Mouse (Mus musculus): ENCODE data around the gene Hoxd11.

The Hoxd11 gene

DNA sequence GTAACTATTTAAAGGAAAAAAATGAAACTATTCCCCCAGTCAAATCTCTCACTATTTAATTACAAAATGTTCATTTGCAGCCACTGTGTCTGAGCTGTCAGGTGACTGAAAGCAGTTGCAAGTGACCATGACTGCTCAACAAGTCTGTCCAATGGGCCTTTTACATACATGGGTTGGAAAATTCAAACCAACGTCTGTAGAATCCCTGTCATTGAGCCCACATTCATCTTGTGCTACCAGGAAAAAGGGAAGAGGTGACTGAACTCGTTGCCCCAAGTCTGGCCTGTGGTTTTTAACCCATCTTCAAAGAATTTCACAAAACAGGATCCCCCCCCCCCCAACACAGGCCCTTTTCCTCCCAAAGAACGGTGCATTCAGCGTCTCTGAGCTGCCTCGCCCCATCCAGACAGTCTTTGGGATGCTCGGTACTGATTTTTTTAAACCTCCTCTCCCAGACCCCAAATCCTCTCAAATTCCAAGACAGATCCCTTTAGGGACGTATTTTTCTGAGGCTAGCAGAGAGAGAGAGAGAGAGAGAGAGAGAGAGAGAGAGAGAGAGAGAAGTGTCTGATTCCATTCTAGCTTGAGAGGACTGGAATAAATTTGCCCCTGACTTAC, 16.6 kb downstream of the Hoxd11 start:
- no peak for DNase-seq (ENCODE audit: low spot score in 2 of 2)

DNA sequence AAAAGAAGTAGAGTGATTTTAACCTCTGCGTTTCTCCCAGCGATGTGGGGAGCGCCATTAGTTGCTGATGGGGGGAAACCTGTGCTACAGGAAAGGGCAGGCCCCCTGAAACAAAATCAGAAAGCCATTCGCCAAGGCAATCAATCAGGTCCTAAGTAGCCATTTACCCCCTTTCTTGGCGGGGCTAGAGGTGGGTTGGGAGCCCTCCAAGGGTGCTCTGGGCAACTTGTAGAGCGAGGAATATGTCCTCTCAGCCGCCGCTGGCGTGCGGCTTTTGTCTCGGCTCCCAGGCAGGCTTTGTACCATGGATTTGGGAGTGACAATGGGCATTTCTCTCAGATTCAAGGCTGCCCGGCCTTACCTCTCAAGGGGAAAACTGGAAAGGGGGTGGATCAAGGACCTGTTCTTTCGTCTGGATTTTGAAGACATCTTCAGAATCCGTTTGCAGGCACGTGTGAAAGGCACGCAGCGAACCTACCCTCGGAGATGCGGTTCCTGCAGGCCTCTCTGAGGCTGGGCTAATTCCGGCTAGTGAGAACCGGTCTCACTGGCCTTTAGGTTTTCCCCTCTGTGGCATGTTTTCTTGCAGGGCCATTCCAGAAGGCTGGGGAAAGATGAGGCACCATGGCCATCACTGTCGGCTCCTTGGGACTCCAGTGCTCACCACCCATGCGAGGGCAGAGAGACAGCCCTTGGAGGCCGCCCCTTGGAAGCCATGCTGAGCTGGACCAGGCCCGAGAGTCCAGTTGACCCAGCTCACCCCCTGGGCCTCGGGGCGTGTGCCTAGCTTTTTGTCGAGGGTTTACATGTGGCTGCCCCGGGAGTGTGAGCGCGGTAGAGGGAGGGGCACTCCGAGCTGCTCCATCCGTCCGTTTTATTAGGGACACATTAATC, 17.3 kb downstream of the Hoxd11 start:
- no peak for DNase-seq (ENCODE audit: low spot score in 2 of 2)

DNA sequence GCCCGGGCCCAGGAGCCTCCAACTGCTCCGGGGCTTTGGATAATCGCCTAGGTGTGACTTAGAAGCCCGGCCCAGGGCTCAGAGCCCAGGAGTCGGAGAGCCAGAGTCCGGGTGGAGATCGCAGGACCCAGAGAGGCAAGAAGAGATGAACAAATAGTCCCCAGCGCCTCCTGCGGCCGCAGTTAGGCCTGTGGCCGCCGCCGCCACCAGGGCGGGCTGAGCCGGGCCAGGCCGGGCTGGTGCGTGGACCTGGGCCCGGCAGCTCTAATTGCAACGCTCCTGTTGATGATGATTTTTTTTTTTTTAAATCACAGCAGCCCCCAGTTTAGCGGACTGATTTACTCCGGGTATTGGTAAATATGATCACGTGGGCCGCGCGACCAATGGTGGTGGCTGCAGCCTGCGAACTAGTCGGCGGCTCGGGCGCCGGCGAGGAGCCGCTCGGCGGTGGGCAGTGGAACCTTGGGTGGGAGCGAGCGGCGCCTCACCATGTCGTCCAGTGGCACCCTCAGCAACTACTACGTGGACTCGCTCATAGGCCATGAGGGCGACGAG, 18.3 kb downstream of the Hoxd11 start, which contains the start of gene Hoxd9:
TSS of gene Hoxd9 (plus strand) at position 161 of the 555 bp plus-strand sequence.
- no peak for DNase-seq (ENCODE audit: low spot score in 2 of 2)

- DNase-seq (ENCODE audit: low spot score in 2 of 2), result no peak
Observed at GRCm38 (mm10) chr2:74698201-74699052, 19.1 kb downstream of the Hoxd11 start.

DNA sequence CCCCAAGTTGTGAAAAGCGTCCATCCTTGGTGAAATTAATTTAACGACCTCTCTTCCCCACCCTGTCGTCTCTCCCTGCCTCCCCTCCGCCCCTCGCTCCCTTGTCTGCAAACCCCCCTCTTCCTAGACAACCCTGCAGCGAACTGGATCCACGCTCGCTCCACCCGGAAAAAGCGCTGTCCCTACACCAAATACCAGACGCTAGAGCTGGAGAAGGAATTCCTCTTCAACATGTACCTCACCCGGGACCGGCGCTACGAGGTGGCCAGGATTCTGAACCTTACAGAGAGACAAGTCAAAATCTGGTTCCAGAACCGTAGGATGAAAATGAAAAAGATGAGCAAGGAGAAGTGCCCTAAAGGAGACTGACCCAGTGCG, 19.7 kb downstream of the Hoxd11 start:
- no peak for DNase-seq (ENCODE audit: low spot score in 2 of 2)

DNA sequence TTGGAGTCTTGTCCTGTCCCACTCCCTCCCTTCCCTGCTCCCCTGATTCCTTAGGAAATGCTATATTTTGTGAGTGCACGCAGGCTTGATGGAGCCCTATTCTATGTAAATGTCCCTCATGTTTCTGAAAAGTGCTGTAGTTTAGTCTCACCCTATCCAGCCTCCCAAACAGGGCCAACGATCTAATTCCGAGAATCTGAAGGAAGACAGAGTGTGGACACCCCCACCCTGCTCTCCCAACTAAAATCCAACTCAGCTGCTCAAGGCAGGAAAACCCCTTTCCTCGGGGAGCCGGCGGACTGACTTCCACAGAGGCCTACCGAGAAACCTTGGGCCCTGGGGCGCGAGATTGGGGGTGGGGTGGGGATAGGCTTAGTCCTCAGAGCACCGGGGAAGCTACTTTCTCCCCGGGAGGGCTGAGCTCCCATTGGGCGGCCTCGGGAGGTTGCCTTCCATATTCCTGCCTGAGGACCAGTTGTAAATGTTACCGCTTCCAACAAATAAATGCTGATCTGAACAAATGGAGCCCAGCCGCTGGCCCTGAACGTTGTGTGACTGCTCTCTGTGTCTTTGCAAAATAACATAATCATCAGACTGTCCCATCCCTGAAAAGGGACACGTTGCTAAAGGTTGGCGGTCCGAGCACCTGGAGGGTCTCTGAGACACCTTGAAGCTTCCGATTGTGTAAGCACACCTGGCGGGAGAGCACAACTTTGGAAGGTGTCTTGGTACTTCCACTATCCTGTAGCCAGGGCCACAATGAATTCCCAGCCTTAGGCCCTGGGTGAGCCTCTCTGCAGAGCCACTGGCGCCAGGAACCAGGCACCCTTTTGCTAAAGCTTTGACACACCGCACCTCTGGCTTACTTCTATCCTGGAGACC, 20.5 kb downstream of the Hoxd11 start:
- DNase-seq (ENCODE audit: low spot score in 2 of 2), result no peak

DNA sequence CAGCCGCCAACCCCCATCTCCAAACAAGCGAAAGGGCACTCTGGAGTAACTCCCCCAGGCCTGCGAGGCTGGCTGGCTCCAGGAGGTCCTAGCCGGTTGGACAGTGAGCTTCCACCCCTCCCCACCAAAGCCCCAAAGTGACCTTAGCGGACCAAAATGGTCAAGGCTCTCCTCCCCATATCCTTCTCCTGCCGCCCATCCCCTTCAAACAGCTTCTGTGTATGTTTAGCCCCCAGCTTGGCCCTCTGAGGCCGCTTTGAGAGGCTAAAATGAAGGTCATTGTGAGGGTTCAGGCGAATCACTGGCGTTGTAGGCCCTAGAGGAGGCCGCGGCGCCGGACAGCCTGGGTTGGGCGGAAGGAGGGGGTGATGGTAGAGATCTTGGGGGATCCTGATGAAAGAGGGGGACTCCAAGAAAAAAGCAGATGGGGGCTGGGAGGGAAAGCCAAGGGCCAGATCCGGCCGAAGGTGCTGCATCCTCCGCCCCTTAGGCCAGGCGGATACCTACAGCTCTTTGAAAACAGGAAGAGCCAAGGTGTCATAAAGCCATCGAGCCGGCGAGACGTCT, 21.3 kb downstream of the Hoxd11 start:
- no peak for DNase-seq (ENCODE audit: low spot score in 2 of 2)

GRCm38 (mm10) chr2:74701949-74702819, 22.8 kb downstream of the Hoxd11 start:
- peak; percentile 39 to 80 for DNase-seq (ENCODE audit: low spot score in 2 of 2)

- no peak for DNase-seq (ENCODE audit: low spot score in 2 of 2)
Observed at GRCm38 (mm10) chr2:74702820-74703219, 23.5 kb downstream of the Hoxd11 start.

- no peak for DNase-seq (ENCODE audit: low spot score in 2 of 2)
Observed at GRCm38 (mm10) chr2:74703317-74703716, 24.0 kb downstream of the Hoxd11 start.

DNA sequence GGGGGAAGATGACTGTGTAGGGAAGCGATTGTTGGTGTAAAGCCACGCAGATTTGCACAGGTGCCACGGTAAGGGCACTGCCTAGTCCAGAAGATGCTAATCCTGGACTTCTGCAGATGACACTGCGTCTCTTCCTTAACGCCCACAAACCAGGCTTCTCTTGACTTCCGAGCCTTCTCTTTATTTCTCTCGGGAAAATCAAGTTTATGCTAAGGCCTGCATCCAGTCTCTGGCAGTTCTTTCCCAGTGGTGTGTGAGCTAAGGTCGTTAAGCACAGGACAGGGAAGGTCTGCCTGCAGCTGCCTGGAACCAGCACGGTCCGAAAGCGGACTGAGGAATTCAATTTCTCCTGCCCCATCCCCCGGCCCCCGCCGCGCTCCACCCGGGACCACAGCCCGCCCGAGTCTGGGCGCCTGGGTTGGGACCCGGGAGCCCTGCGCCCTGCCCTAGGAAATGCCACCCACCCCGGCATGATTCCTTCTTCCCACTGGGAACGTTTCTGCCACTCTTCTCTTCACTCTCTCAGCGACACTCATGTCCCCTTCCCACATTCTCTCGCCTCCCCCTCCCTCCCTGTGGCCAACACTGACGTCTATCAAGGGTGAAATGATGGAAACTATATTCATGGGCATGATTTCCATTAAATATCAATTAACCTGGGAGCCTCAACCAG, 24.5 kb downstream of the Hoxd11 start:
- no peak for DNase-seq (ENCODE audit: low spot score in 2 of 2)

DNA sequence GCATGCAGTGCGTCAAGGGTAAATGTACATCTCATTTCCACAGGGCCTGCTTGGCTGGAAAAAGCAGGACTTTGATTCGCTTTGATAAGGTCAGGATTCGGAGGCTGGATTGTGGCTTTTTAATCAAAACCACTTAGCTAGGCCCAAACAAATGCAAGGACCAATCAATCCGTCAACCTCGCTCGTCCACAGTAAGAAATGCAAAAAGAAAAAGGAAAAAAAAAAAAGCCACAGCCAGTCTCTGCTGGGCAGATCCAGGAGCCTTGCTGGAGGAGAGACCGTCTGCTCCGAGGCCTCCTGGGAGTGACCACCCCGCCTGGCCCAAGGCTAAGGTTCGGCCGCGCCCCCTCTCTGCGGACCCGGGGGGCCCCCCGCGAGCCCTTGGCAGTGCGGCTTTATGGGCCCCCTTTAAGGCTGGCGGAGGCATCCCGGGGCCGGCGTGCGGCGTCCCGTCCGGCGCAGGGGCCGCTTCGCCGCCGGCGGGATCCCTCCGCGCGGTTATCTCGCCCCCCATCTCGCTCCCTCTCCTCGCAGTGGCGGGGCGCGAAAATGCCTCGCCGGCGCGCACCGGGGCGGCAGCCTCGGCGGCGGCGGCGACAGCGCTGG, 25.1 kb downstream of the Hoxd11 start, which contains the start of gene Hoxd8:
TSS of gene Hoxd8 (plus strand) at position 223 of the 606 bp plus-strand sequence.
- no peak for DNase-seq (ENCODE audit: low spot score in 2 of 2)

- no peak for DNase-seq (ENCODE audit: low spot score in 2 of 2)
Observed at GRCm38 (mm10) chr2:74704999-74705466, 25.7 kb downstream of the Hoxd11 start.

DNA sequence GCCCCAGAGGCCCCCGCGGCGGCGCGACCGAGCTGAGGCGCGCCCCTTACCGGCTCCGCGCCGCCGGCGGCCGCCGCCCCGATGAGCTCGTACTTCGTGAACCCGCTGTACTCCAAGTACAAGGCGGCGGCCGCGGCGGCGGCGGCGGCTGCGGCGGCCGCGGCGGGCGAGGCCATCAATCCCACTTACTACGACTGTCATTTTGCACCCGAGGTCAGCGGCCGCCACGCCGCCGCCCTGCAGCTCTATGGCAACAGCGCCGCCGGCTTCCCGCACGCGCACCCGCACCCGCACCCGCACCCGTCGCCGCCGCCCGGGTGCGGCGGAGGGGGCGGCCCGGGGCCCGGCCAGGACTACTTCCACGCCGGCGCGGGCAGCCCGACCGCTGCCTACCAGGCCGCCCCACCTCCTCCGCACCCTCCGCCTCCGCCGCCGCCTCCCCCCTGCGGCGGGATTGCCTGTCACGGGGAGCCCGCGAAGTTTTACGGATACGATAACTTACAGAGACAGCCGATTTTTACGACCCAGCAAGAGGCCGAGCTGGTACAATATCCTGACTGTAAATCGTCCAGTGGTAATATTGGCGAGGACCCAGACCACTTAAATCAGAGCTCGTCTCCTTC, 26.2 kb downstream of the Hoxd11 start:
- no peak for DNase-seq (ENCODE audit: low spot score in 2 of 2)

GRCm38 (mm10) chr2:74706393-74706960, 27.1 kb downstream of the Hoxd11 start:
- no peak for DNase-seq (ENCODE audit: low spot score in 2 of 2)

- DNase-seq (ENCODE audit: low spot score in 2 of 2), result no peak
Observed at GRCm38 (mm10) chr2:74707599-74707998, 28.2 kb downstream of the Hoxd11 start.

DNA sequence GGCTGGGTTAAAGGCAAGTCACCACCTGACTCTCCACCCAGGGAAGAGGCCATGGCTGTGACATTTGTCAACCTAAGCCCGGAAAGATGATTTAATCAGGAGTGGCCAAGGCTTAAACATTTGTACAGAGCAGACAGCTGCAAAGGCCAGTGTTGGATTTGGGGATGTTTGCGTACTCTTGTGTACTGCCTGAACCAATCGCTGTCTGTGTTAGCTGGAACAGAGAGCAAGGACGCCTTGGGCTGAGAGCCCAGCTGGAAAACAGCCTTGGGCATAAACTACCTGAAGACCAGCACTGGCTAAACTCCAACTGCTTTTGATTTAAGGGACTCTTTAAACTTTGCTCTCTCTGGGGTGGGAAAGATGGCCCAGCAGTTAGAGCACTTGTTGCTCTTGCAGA, 29.3 kb downstream of the Hoxd11 start:
- no peak for DNase-seq (ENCODE audit: low spot score in 2 of 2)

Measured in frontal cortex, postnatal 14 days (tissue).